Mouse (Mus musculus) spleen, adult 2 months (tissue): ENCODE measurements around the gene Gm4969. TPM values are rescaled to one million over a fixed set of nuclear protein-coding genes. Genes with fewer than 3 reads are reported as not detected.

Experiments used
- DNase-seq, 2 experiments: peaks; one replicate each; pipeline versions ENCODE4 v3.0.0 to v3.0.0-alpha.2; 2012 to 2021; ENCODE audit warnings: low spot score in 2 of 2, low read depth in 1 of 2
- H3K27ac ChIP-seq: fragments of 200-500 bp; 2 replicates; pipeline ENCODE4 v1.5.1; 2012; ENCODE audit warnings: low read length, inconsistent platforms; ENCODE audit not compliant: insufficient read depth
- H3K27me3 ChIP-seq: fragments of 200-500 bp; 2 replicates; pipeline ENCODE4 v1.6.1; 2012; ENCODE audit warnings: mild to moderate bottlenecking, moderate library complexity, low read length, inconsistent platforms; ENCODE audit not compliant: control insufficient read depth, insufficient read depth
- H3K36me3 ChIP-seq: fragments of 200-500 bp; 2 replicates; pipeline ENCODE4 v1.6.1; 2012; ENCODE audit warnings: mild to moderate bottlenecking, low read length, inconsistent platforms; ENCODE audit not compliant: control insufficient read depth, insufficient read depth
- H3K4me1 ChIP-seq: fragments of 200-500 bp; 2 replicates; pipeline ENCODE4 v1.6.1; 2011; ENCODE audit warnings: inconsistent platforms; ENCODE audit not compliant: control insufficient read depth, insufficient read depth, insufficient read length
- H3K4me3 ChIP-seq: fragments of 200-500 bp; 2 replicates; pipeline ENCODE4 v1.5.1; 2011; ENCODE audit warnings: mild to moderate bottlenecking, inconsistent platforms; ENCODE audit not compliant: insufficient read depth, insufficient read length; ENCODE audit errors: extremely low read depth
- CTCF ChIP-seq: fragments of 200-500 bp; IDR thresholded peaks from 2 replicates; pipeline ENCODE4 v1.5.1; 2011; ENCODE audit warnings: mild to moderate bottlenecking, inconsistent platforms; ENCODE audit not compliant: insufficient read depth, insufficient read length, insufficient replicate concordance; ENCODE audit errors: extremely low read depth
- POLR2A ChIP-seq: fragments of 200-500 bp; IDR thresholded peaks from 2 replicates; pipeline ENCODE4 v1.6.1; 2011; ENCODE audit warnings: low read depth, low read length, inconsistent platforms
- WGBS: fragments of 180-500 bp; shearing (Covaris S2); methylation state at CpG from one replicate; pipeline ENCODE4 v1.1.7; 2018; 5-methylcytosine and 5-hydroxymethylcytosine counted together
- polyA plus RNA-seq: library from polyadenylated mRNA; depleted of rRNA; stranded (reverse); fragments of >200 nt; gene quantifications from 2 replicates; pipeline ENCODE4 v1.2.3, GENCODE M21; 2012

Gm4969 gene
- polyA plus RNA-seq, 1 experiment: not detected

DNA sequence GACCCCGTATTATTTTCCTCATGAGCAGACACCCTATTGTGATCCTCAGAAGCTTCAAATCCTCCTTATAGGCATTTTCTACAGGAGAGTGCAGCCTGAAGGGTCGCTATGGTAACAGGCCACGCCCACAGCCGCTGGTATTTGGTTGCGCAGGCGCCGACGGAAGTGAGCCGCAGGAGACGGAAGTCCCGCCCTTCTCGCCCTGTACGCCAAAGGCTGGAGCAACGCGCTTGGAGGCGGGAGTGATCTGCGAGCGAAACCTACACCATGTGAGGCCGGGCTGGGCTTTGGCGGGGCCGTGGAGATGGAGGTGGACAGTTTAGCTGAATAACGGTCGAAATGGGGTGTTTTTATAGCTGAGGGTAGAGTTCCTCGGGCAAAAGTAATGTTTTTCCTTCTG is 31.5 kb upstream of the Gm4969 start, which contains the start of gene Snrpd2:
Gene Snrpd2 (plus strand): TSS at position 97 of the 400 bp plus-strand sequence.
- under 1% methylated on average over 24 of the region's 24 CpGs for WGBS
- Histone ChIP-seq H3K4me1 (peaks cover 7% of the 10 kb centered on the region; the same call in 1 of the 2 replicates), H3K27me3 (no peaks in the 10 kb centered on the region), H3K27ac (peak within 1 kb of the TSS; percentile 64), H3K4me3 (peak within 1 kb of the TSS; percentile 70), H3K36me3 (peaks cover 8% of the 10 kb centered on the region)
- peak; percentile 91 to 93 for DNase-seq
- TF ChIP-seq CTCF (no peak), POLR2A (peak; percentile 54)

DNA sequence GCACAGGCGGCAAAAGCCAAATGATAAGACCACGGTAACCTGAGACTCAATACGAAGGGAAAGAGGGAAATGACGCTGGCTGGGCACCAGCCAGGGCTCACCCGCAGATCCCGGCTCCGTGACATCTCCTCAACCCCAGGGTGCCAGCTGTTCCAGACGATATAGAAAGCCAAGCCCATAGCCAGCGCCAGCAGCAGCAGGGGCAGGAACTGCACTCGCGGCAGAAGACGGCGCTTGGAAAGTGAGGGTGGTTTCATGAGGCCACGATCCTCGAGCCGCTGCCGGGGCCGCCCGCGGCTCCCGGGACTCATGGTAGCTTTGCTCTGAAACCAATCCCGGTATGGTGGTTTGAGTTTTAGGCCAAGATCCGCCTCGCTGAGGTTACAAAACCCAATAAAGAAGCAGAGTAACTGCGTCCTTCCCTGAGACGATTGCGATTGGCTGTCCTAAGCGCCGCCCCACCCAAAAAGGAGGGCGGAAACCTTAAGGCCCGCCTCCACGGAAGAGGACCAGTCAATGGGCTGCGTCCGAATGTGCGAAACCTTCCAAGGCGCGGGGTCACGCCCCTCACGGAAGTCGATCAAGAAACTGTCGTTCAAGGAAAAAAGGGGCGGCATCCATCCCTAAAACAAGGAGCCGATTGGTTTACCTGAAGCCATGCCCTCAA is 30.8 kb upstream of the Gm4969 start, which contains the start of gene Qpctl:
Gene Qpctl (minus strand): TSS at position 417 of the 667 bp plus-strand sequence.
- H3K4me1 ChIP-seq: peaks cover 7% of the 10 kb centered on the region; the same call in 1 of the 2 replicates
- H3K4me3 ChIP-seq: peak within 1 kb of the TSS; percentile 70
- H3K27ac ChIP-seq: peak within 1 kb of the TSS; percentile 64
- no peak for TF ChIP-seq CTCF
- peak; percentile 7; the same call in 1 of the 2 replicates for TF ChIP-seq POLR2A
- under 1% methylated on average over 43 of the region's 43 CpGs for WGBS
- no peaks in the 10 kb centered on the region for H3K27me3 ChIP-seq
- DNase-seq: peak; percentile 97 to 100
- peaks cover 8% of the 10 kb centered on the region for H3K36me3 ChIP-seq

DNA sequence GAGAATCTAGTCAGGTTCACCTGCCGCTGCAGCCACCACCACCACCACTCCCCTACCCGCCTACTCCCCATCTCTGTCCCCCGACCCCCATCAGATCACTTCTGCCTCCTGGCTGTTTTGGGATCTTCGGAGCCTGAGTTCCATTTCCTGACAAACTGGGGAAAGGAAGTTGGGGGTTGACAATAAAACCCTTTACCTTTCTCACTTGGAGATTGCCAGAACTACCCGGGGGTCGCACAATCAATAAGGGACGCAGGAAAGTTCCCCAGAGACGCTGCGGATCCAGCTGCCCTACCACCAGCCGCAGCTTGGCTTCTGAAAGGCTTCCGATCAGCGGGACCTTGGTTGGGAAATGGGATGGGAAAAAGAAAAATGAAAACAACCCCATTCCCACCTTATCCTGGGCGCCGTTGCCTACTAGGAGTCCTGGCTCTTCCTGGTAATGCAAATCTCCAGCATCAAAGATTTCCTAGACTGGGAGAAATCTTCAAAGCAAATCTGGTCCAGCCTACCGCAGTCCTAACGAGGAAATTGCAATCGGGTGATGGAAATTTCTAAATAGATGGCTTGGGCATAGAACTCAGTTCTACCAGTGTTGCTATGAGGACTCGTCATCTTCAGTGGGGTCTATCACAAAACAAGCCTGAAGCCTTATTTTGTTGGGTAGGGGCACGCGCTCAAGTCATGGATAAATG is 30.2 kb upstream of the Gm4969 start:
- Histone ChIP-seq H3K27me3 (no peaks in the 10 kb centered on the region), H3K36me3 (peaks cover 8% of the 10 kb centered on the region), H3K27ac (peak overlapping the region; percentile 64; the same call in 1 of the 2 replicates), H3K4me3 (peak overlapping the region; percentile 70), H3K4me1 (peaks cover 7% of the 10 kb centered on the region; the same call in 1 of the 2 replicates)
- TF ChIP-seq CTCF (no peak), POLR2A (no peak)
- DNase-seq: no peak
- WGBS: 11% methylated on average over 20 of the region's 20 CpGs

DNA sequence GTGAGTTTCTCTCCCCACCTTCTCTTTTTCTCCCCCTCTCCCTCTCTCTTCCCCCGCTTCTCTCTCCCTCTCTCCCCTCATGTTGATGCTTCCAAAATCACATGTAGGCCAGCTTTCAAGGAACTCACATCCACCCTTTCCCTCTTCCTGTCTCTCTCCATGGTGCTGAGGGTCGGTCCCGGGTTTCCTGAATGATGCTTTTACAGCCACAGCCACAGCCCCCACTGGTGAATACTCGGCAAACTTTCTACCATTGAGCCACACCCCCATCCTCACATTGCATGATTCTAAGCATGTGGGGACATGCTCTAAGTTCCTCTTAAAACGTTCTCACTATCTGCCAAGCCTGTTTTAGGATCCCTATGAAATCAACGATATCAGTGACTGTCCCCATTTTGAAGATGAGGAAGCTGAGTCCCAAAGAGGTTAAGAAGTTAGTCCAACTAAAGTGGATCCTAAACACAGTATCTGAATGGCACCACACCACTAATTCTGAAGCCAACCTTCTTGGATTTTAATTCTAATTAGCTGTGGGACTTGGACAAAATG is 29.4 kb upstream of the Gm4969 start:
- Histone ChIP-seq H3K4me3 (no peak overlapping the region), H3K27ac (no peak overlapping the region), H3K4me1 (peaks cover 7% of the 10 kb centered on the region; the same call in 1 of the 2 replicates), H3K36me3 (peaks cover 3% of the 10 kb centered on the region; the same call in 1 of the 2 replicates), H3K27me3 (no peaks in the 10 kb centered on the region)
- WGBS: 54% methylated on average over 6 of the region's 6 CpGs
- TF ChIP-seq CTCF: no peak
- TF ChIP-seq POLR2A: no peak
- no peak for DNase-seq

DNA sequence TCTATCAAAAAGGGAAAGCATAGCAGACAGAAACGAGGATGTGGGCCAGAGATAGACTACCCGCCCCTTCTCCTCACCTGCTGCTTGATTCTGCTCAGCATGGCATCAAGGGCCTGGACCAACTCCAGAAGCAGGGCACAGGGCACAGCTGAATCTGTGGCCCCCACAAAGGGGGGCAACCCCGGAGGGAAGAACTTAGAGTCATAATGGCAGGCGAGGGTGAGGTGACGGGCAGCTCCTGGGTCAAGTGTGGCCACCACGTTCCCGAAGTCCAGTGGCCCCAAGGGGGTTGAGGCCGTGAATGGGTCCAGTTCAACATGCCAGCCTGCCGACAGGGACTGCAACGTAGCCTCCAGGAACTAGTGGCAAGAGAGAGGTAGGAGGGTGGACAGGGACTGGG is 28.6 kb upstream of the Gm4969 start:
- 91% methylated on average over 10 of the region's 10 CpGs for WGBS
- no peak for TF ChIP-seq CTCF
- TF ChIP-seq POLR2A: no peak
- Histone ChIP-seq H3K36me3 (peaks cover 1% of the 10 kb centered on the region; the same call in 1 of the 2 replicates), H3K4me3 (no peak overlapping the region), H3K27me3 (no peaks in the 10 kb centered on the region), H3K27ac (no peak overlapping the region), H3K4me1 (peaks cover 7% of the 10 kb centered on the region; the same call in 1 of the 2 replicates)
- no peak for DNase-seq

DNA sequence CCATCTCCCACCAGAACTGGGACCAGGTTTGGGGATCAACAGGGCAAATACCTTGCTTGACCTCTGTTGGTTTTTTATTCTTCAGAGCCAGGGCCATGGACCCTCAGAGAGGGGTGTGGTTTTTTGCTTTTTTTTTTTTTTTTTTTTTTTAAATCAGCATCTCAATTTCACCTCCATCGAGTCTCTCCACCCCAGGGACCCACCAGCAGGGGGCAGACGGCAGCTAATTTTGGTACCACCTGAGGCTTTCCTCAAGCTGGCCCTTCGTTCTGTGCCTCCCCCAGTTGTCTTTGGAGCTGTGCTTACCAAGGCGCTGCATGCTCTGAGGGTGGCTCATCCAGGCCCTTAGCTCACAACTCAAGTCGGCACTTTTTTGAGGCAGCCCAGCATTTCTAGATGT is 19.2 kb upstream of the Gm4969 start:
- WGBS: 40% methylated on average over 5 of the region's 5 CpGs
- peak in 1 of 2 experiments; percentile 52 for DNase-seq

More for the DNA sequence above, 19.2 kb upstream of the Gm4969 start:
- Histone ChIP-seq H3K4me1 (no peaks in the 10 kb centered on the region), H3K36me3 (peaks cover 21% of the 10 kb centered on the region), H3K27me3 (no peaks in the 10 kb centered on the region), H3K27ac (no peak overlapping the region), H3K4me3 (no peak overlapping the region)
- TF ChIP-seq CTCF: peak; percentile 35; the same call in 1 of the 2 replicates
- no peak for TF ChIP-seq POLR2A
